Mouse (Mus musculus) CH12.LX (cell line): ENCODE results near the gene Gm10719.
A peak's percentile ranks its signal among the peaks of the same experiment; 100 is the strongest.
"Not testable (repeated sequence)": the region's sequence is repeated elsewhere in the genome, so short reads cannot be mapped to it uniquely, and the experiment has no call there.

Source experiments
- CTCF ChIP-seq, 2 experiments: IDR thresholded peaks in 1 of 2; conservative IDR thresholded peaks in 1 of 2; 2 replicates each; pipeline ENCODE4 v1.5.1; 2011 to 2012; ENCODE audit warnings: low read depth in 2 of 2, low read length in 2 of 2, improper control_type of control experiment in 1 of 2, inconsistent platforms in 1 of 2, mild to moderate bottlenecking in 1 of 2, moderate library complexity in 1 of 2
- E2F4 ChIP-seq: IDR thresholded peaks from 2 replicates; pipeline ENCODE4 v1.6.1; 2011; ENCODE audit warnings: low read depth, low read length, improper control_type of control experiment; ENCODE audit not compliant: insufficient replicate concordance
- EP300 ChIP-seq: IDR thresholded peaks from 2 replicates; pipeline ENCODE4 v1.6.1; 2011; ENCODE audit warnings: low read length, improper control_type of control experiment
- JUND ChIP-seq: conservative IDR thresholded peaks from 2 replicates; pipeline ENCODE4 v1.6.1; 2011; ENCODE audit warnings: low read depth, low read length, improper control_type of control experiment
- MAX ChIP-seq: IDR thresholded peaks from 2 replicates; pipeline ENCODE4 v1.6.1; 2011; ENCODE audit warnings: low read length, improper control_type of control experiment
- MAZ ChIP-seq: IDR thresholded peaks from 2 replicates; pipeline ENCODE4 v1.6.1; 2012; ENCODE audit warnings: low read depth, mild to moderate bottlenecking, inconsistent platforms, low read length, improper control_type of control experiment, moderate library complexity
- POLR2A ChIP-seq: IDR thresholded peaks from 2 replicates; pipeline ENCODE4 v1.6.1; 2011; ENCODE audit warnings: low read depth, mild to moderate bottlenecking, improper control_type of control experiment, low read length
- RAD21 ChIP-seq: IDR thresholded peaks from 2 replicates; pipeline ENCODE4 v1.6.1; 2011; ENCODE audit warnings: low read depth, mild to moderate bottlenecking, low read length, improper control_type of control experiment, moderate library complexity
- USF1 ChIP-seq: IDR thresholded peaks from 2 replicates; pipeline ENCODE4 v1.6.1; 2014; ENCODE audit warnings: low read depth, mild to moderate bottlenecking, inconsistent platforms, low read length, improper control_type of control experiment
- ZMIZ1 ChIP-seq: IDR thresholded peaks from 2 replicates; pipeline ENCODE4 v1.6.1; 2012; ENCODE audit warnings: low read depth, mild to moderate bottlenecking, inconsistent platforms, low read length, improper control_type of control experiment
- ZNF384 ChIP-seq: IDR thresholded peaks from 2 replicates; pipeline ENCODE4 v1.6.1; 2012; ENCODE audit warnings: low read depth, low read length, improper control_type of control experiment, inconsistent platforms

- TF ChIP-seq POLR2A, RAD21, MAX, EP300, MAZ, USF1, ZNF384, JUND, ZMIZ1, E2F4: not testable (repeated sequence)
- 0 out of 4 replicates have a peak, but pooled peaks of 1 of the 2 experiments have one; percentile 16 for TF ChIP-seq CTCF (conservative IDR thresholded peaks at IDR 0.05 in 1 of 2, IDR thresholded peaks at IDR 0.05 in 1 of 2; ENCODE audit: low read depth in 2 of 2, low read length in 2 of 2)
These were observed 12.2 kb downstream of the Gm10719 start for GRCm38 (mm10) chr9:3029276-3030000.
